Mouse (Mus musculus) hindbrain, embryonic 13.5 days (tissue): ENCODE measurements around the gene Guca1b. TPM values are rescaled to one million over a fixed set of nuclear protein-coding genes. Genes with fewer than 3 reads are reported as not detected.
"Not testable (repeated sequence)": the region's sequence is repeated elsewhere in the genome, so short reads cannot be mapped to it uniquely, and the experiment has no call there.

Experiments
- ATAC-seq: fragments of 200-750 bp; cut with Nextera tagmentation; 2 replicates; pipeline ENCODE4 v1.8.0; 2017; ENCODE audit warnings: moderate TSS enrichment; ENCODE audit not compliant: low FRiP score
- H3K27ac ChIP-seq: fragments of 300-500 bp; sonication (generic); 2 replicates; pipeline ENCODE4 v1.5.1; 2015; ENCODE audit warnings: inconsistent platforms, mild to moderate bottlenecking, moderate library complexity
- H3K27me3 ChIP-seq: fragments of 300-500 bp; sonication (generic); 2 replicates; pipeline ENCODE4 v1.6.1; 2015; ENCODE audit warnings: mild to moderate bottlenecking, inconsistent platforms
- H3K36me3 ChIP-seq: fragments of 300-500 bp; sonication (generic); 2 replicates; pipeline ENCODE4 v1.6.1; 2015; ENCODE audit warnings: mild to moderate bottlenecking, inconsistent platforms
- H3K4me1 ChIP-seq: fragments of 300-500 bp; sonication (generic); replicated peaks from 2 replicates; pipeline ENCODE4 v1.6.1; 2015; ENCODE audit warnings: inconsistent platforms
- H3K4me2 ChIP-seq: fragments of 300-500 bp; sonication (generic); 2 replicates; pipeline ENCODE4 v1.6.1; 2015; ENCODE audit warnings: inconsistent platforms, mild to moderate bottlenecking, moderate library complexity
- H3K4me3 ChIP-seq: fragments of 300-500 bp; sonication (generic); 2 replicates; pipeline ENCODE4 v1.5.1; 2015; ENCODE audit warnings: mild to moderate bottlenecking, inconsistent platforms
- H3K9ac ChIP-seq: fragments of 300-500 bp; sonication (generic); 2 replicates; pipeline ENCODE4 v1.6.1; 2015; ENCODE audit warnings: mild to moderate bottlenecking, inconsistent platforms
- H3K9me3 ChIP-seq: fragments of 300-500 bp; sonication (generic); 2 replicates; pipeline ENCODE4 v1.6.1; 2016; ENCODE audit warnings: inconsistent platforms
- WGBS: fragments of 180-500 bp; shearing (Covaris S2); methylation state at CpG from one replicate; pipeline ENCODE4 v1.1.7; 2015; 5-methylcytosine and 5-hydroxymethylcytosine counted together
- polyA plus RNA-seq: library from polyadenylated mRNA; unstranded; fragments of >200 nt; fragmentation: Nextera tagmentation; extraction: Ambion mirVana; gene quantifications from 2 replicates; pipeline ENCODE4 v1.2.1, GENCODE M21; 2015

Gene Guca1b
- polyA plus RNA-seq, 1 experiment from 2014 or later = 0.83 TPM

- no peak overlapping the region for H3K27ac ChIP-seq
- no peak overlapping the region for H3K4me2 ChIP-seq
- H3K9me3 ChIP-seq = no peaks in the 10 kb centered on the region
- 89% methylated on average over 4 of the region's 4 CpGs for WGBS
- H3K36me3 ChIP-seq = peaks cover 45% of the 10 kb centered on the region
- no peaks in the 10 kb centered on the region for H3K27me3 ChIP-seq
- ATAC-seq = no peak
- H3K4me3 ChIP-seq = no peak overlapping the region
- H3K9ac ChIP-seq = no peak overlapping the region
- H3K4me1 ChIP-seq = no peaks in the 10 kb centered on the region
Measured at GRCm38 (mm10) chr17:47383266-47383665, 1.9 kb upstream of the Guca1b start.

DNA sequence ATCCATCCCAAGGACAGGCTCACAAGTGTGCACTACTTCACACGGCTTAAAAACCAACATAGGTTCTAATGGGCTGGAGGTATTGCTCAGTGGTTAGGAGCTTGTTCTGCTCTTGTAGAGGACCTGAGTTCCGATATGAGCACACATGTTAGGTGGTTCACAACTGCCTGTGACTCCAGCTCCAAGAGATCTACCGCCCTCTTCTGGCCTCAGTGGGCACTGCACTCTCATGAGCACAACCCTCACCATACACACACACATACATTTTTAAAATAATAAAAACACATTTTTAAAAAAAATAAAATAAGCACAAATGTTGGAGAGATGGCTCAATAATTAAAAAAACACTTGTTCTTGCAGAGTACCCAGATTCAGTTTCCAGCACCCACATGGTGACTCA is 1.1 kb upstream of the Guca1b start:
- Histone ChIP-seq H3K4me2 (no peak overlapping the region), H3K9me3 (no peaks in the 10 kb centered on the region), H3K36me3 (peaks cover 38% of the 10 kb centered on the region), H3K4me1 (no peaks in the 10 kb centered on the region), H3K4me3 (no peak overlapping the region), H3K27ac (no peak overlapping the region), H3K27me3 (no peaks in the 10 kb centered on the region), H3K9ac (no peak overlapping the region)
- ATAC-seq = no peak
- 89% methylated on average over 3 of the region's 3 CpGs for WGBS

- Histone ChIP-seq H3K9me3 (no peaks in the 10 kb centered on the region), H3K4me3 (no peak overlapping the region), H3K4me1 (no peaks in the 10 kb centered on the region), H3K27ac (no peak overlapping the region), H3K4me2 (no peak overlapping the region), H3K27me3 (no peaks in the 10 kb centered on the region), H3K36me3 (peaks cover 16% of the 10 kb centered on the region), H3K9ac (no peak overlapping the region)
- WGBS = 67% methylated on average over 4 of the region's 4 CpGs
- ATAC-seq = no peak
Measured at GRCm38 (mm10) chr17:47386649-47387048, 1.5 kb downstream of the Guca1b start.

DNA sequence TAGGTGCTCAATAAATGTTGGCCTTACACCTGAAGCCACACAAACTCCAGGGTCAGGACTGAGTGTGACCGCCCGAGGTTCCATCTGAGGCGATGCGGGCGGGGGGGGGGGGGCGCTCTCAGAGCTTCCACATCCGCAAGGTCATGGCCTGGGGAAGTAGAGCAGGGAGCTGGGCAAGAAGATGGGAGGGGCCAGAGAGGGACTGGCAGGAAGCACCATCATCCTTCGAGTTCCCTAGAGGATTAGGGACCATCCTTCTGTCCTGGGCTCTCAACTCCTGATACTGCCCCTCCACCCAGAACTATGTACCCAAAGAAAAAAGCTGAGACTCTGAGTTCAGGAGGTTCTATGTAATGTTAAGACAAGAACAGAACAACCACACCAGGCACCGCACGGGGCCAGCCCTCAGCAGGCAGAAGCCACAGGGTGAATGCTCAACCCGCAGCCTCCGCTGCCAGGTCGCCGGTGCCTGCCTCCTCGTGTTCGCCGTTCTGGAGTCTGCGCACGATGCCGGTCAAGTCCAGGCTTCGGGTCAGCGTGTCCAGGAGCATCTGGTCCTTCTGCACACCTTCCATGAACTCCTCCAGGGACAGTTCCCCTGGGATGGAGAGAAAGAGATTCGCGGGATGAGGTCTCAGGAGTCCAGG is 9.2 kb downstream of the Guca1b start:
- 25% methylated on average over 24 of the region's 24 CpGs for WGBS
- H3K27ac ChIP-seq = no peak overlapping the region
- no peaks in the 10 kb centered on the region for H3K36me3 ChIP-seq
- H3K27me3 ChIP-seq = peaks cover 42% of the 10 kb centered on the region
- no peaks in the 10 kb centered on the region for H3K9me3 ChIP-seq
- H3K4me2 ChIP-seq = peak overlapping the region; percentile 44
- H3K9ac ChIP-seq = peak overlapping the region; percentile 53
- H3K4me3 ChIP-seq = peak overlapping the region; percentile 18; the same call in 1 of the 2 replicates
- H3K4me1 ChIP-seq = peaks cover 14% of the 10 kb centered on the region
- ATAC-seq = no peak; the same call in 1 of the 2 replicates

DNA sequence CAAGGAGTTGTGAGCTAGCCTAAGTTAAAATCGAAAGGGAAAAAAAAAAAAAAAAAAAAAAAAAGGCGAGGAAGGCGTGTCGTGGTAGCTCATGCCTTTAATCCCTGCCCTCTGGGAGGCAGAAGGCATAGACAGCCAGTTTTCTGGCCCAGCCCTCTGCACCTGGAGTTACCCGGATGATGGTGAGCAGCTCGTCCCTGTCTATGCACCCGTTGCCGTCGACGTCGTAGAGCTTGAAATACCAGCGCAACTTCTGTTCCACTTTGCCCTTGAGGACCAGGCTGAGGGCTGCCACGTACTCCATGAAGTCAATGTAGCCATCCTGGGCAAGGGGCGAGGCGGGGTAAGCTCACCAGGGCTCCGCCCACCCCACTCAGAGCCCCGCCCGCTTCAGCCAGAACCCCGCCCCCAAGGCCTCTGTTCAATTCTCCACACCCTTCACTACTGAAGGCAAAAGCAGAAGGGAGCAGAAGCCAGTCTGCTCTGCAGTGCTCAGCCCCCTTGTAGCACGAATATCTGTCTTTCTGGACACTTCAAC is 10.3 kb downstream of the Guca1b start:
- H3K9me3 ChIP-seq = no peaks in the 10 kb centered on the region
- peaks cover 14% of the 10 kb centered on the region for H3K4me1 ChIP-seq
- H3K27ac ChIP-seq = no peak overlapping the region
- no peaks in the 10 kb centered on the region for H3K36me3 ChIP-seq
- peaks cover 42% of the 10 kb centered on the region for H3K27me3 ChIP-seq
- 6% methylated on average over 19 of the region's 20 CpGs for WGBS
- peak overlapping the region; percentile 20 for H3K4me3 ChIP-seq
- peak; percentile 61; the same call in 1 of the 2 replicates for ATAC-seq
- H3K4me2 ChIP-seq = peak overlapping the region; percentile 44
- no peak overlapping the region for H3K9ac ChIP-seq

- H3K36me3 ChIP-seq = no peaks in the 10 kb centered on the region
- whole genome bisulfite sequencing = 88% methylated on average over 8 of the region's 8 CpGs
- H3K27ac ChIP-seq = no peak overlapping the region
- H3K9me3 ChIP-seq = no peaks in the 10 kb centered on the region
- peaks cover 14% of the 10 kb centered on the region for H3K4me1 ChIP-seq
- H3K27me3 ChIP-seq = peaks cover 35% of the 10 kb centered on the region
- no peak overlapping the region for H3K9ac ChIP-seq
- H3K4me2 ChIP-seq = no peak overlapping the region
- H3K4me3 ChIP-seq = no peak overlapping the region
- no peak for ATAC-seq
Measured at GRCm38 (mm10) chr17:47399091-47399490, 13.9 kb downstream of the Guca1b start.

DNA sequence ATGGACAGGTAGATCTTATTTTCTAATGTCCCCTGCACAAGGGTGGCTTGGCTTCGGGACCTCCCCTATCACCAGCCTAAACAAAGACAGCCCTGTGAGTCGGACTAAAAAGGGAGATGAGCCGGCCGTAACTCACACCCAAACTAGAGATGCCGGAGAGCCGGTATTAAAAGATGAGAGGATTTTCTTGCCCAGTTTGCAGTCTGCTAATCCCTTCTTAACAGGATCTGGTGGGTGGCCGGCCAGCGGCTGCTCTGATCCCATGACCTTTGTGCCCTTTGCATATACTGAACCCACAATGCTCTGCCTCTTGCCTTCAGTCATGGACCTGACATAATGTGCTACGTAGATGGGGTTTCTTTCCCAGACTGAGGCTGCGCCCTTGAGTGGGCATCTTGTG is 15.3 kb downstream of the Guca1b start, which contains the start of gene Guca1a:
Guca1a (minus strand) TSS at position 134 of the 400 bp plus-strand sequence.
- H3K4me2 ChIP-seq = no peak within 1 kb of the TSS
- H3K9ac ChIP-seq = no peak within 1 kb of the TSS
- ATAC-seq = no peak
- H3K36me3 ChIP-seq = no peaks in the 10 kb centered on the region
- H3K9me3 ChIP-seq = no peaks in the 10 kb centered on the region
- H3K27ac ChIP-seq = no peak within 1 kb of the TSS
- H3K4me1 ChIP-seq = 0 out of 2 replicates have a peak, but pooled peaks cover 1% of the 10 kb centered on the region
- WGBS = 71% methylated on average over 10 of the region's 10 CpGs
- peaks cover 25% of the 10 kb centered on the region for H3K27me3 ChIP-seq
- no peak within 1 kb of the TSS for H3K4me3 ChIP-seq

DNA sequence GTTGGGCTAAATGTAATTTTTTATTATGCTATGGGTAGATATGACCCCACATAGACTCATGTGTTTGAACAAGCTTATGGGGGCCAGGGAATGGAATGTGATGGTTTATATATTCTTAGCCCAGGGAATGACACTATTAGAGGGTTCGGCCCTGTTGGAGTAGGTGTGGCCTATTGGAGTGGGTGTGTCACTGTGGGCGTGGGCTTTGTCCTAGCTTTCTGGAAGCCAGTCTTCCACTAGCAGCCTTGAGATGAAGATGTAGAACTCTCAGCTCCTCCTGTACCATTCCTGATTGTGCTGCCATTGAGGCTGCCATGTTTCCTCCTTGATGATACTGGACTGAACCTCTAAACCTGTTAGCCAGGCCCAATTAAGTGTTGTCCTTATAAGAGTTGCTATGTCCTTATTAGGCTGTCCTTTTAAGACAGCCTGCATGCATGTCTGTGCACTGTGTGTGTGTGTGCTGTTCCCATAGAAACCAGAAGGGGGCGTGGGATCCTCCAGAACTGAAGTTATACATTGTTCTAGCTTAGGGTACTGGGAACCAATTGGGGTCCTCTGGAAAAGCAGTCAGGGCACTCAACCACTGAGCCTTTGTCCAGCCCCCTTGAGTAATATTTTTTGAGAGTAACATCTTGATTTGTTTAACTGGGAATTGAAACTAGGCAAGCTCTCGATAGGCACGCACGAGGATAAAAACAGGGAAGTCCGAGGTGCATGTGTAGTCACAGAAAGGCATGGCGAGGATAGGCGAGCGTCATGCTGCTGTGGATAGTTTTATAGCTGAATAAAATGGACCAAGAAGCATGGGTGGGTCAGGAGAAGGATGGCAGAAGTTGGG is 22.7 kb downstream of the Guca1b start:
- peaks cover 62% of the 10 kb centered on the region for H3K27me3 ChIP-seq
- H3K9ac ChIP-seq = no peak overlapping the region
- H3K27ac ChIP-seq = no peak overlapping the region
- H3K4me3 ChIP-seq = no peak overlapping the region
- no peak for ATAC-seq
- H3K36me3 ChIP-seq = no peaks in the 10 kb centered on the region
- H3K4me1 ChIP-seq = peaks cover 7% of the 10 kb centered on the region
- no peak overlapping the region for H3K4me2 ChIP-seq
- no peaks in the 10 kb centered on the region for H3K9me3 ChIP-seq
- 68% methylated on average over 10 of the region's 10 CpGs for WGBS

GRCm38 (mm10) chr17:47408558-47408898 is 23.3 kb downstream of the Guca1b start:
- 23% methylated on average over 8 of the region's 8 CpGs for WGBS
- H3K27me3 ChIP-seq = peaks cover 66% of the 10 kb centered on the region
- H3K9me3 ChIP-seq = no peaks in the 10 kb centered on the region
- no peak overlapping the region for H3K4me2 ChIP-seq
- H3K9ac ChIP-seq = no peak overlapping the region
- no peak overlapping the region for H3K27ac ChIP-seq
- peaks cover 7% of the 10 kb centered on the region for H3K4me1 ChIP-seq
- H3K36me3 ChIP-seq = no peaks in the 10 kb centered on the region
- no peak overlapping the region for H3K4me3 ChIP-seq
- ATAC-seq = peak; percentile 38; the same call in 1 of the 2 replicates

- Histone ChIP-seq H3K9ac (peak overlapping the region; percentile 59), H3K27me3 (peaks cover 68% of the 10 kb centered on the region), H3K4me3 (peak overlapping the region; percentile 38), H3K4me2 (peak overlapping the region; percentile 62)
- H3K27ac ChIP-seq, H3K9me3 ChIP-seq, H3K4me1 ChIP-seq, H3K36me3 ChIP-seq, ATAC-seq: not testable (repeated sequence)
- WGBS = 3% methylated on average over 74 of the region's 74 CpGs
Measured at GRCm38 (mm10) chr17:47409897-47410861, 25.0 kb downstream of the Guca1b start.

DNA sequence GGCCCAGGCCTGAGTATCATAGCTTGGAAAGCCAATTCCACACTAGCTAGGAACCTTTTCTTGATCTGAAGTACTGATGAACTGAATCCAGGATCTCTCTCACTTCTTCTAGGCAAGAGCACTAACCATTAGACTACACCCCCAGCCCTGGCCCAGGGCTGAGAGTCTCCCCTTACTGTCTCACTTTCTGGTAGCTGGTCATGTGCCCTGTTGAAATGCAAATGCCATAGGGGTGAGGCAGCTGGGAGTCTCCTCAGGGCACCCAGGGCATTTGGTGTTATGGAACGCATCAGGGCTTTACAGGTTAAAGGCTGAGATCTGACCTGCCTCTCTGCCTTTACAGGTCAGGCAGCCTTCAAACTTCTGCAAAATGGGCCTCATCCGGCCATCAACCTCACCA is 35.0 kb downstream of the Guca1b start:
- no peaks in the 10 kb centered on the region for H3K27me3 ChIP-seq
- H3K36me3 ChIP-seq = no peaks in the 10 kb centered on the region
- H3K4me2 ChIP-seq = no peak overlapping the region
- H3K9me3 ChIP-seq = no peaks in the 10 kb centered on the region
- no peaks in the 10 kb centered on the region for H3K4me1 ChIP-seq
- WGBS = 69% methylated on average over 2 of the region's 2 CpGs
- H3K27ac ChIP-seq = no peak overlapping the region
- no peak overlapping the region for H3K9ac ChIP-seq
- H3K4me3 ChIP-seq = no peak overlapping the region
- ATAC-seq = no peak

- Histone ChIP-seq H3K27me3 (no peaks in the 10 kb centered on the region), H3K36me3 (no peaks in the 10 kb centered on the region), H3K4me1 (no peaks in the 10 kb centered on the region), H3K4me3 (no peak overlapping the region), H3K4me2 (no peak overlapping the region), H3K9me3 (no peaks in the 10 kb centered on the region), H3K27ac (no peak overlapping the region), H3K9ac (no peak overlapping the region)
- 92% methylated on average over 3 of the region's 3 CpGs for WGBS
- ATAC-seq = no peak
Measured at GRCm38 (mm10) chr17:47421566-47421965, 36.4 kb downstream of the Guca1b start.
